Mouse (Mus musculus): ENCODE results near the gene Fgfr2.

Gene Fgfr2

DNA sequence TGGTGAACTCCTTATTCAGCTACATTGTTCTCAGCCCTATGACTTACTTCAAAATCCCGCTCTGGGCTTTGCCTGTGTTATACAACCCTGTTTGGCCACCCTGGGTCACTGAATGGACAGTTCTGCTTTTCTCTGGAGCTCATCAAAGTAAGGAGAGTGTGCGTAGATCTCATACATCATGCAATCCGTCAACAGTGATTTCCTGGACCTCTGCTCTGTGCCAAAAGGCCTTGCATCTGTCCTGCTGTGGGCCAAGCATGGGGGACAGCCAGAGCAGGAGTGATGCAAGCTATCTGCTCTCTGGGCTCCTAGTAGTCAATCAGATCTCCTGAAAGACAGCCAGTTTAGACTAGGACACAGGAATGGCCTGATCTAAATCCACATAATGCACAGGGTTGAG lies 2137.4 kb downstream of the Fgfr2 start:
- no peak for DNase-seq (ENCODE audit: low read depth, low spot score)

DNA sequence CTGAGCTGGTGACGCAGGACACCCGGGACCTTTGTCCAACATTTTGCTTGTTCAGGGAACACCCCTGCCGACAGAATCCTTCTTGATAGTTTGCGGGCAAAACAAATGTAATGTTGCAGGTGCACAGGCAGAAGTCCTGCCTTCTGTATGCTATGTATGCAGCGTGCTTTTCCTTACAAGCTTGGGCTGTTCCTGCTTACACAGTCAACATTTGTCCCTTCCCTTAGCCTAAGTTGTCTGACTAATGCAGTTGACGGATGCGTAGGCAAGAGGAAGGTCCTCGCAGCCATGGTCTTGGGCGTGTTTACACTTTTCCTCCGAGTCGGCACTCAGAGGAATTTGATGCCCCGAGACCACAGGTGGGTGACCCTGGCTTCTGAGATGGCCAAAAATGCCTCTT lies 2138.0 kb downstream of the Fgfr2 start:
- DNase-seq (ENCODE audit: low read depth, low spot score): no peak

DNA sequence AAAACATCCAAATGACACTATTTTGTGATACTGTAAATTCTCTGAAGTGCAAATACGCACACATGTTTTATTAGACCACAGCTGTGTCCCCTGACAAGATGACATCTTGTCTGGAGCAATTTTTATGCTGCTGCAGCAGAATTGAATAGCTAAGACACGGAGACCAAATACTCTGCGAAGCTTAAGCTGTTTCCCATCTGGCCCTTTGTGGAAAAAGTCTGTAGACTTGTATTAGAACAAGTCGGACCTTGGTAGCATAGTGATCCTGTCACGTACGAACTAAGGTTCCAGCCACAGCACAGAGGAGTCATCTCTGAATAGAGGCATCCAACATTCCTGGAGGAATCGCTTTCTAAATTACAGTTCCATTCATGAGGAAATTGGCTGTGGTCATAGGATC lies 2138.9 kb downstream of the Fgfr2 start:
- no peak for DNase-seq (ENCODE audit: low read depth, low spot score)

DNA sequence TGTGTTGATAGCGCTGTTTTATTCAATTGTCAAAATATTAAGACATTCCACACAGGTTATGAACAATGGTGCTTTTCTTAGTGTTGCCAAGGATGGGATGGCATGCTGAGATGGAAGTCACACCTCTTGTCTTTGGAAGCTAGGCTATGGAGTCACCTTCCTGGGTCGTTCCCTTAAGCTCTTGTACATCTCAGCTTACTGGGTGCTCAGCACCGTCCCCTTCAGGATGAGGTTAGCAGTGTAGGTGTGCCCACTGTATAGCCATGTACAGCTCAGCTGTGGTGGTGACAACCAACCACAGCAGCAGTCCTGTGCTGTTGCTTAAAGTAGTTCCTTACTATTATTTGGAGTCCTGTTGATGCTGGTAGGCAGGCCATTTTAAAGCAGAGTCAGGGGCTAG lies 2140.3 kb downstream of the Fgfr2 start:
- DNase-seq (ENCODE audit: low read depth, low spot score): no peak

DNA sequence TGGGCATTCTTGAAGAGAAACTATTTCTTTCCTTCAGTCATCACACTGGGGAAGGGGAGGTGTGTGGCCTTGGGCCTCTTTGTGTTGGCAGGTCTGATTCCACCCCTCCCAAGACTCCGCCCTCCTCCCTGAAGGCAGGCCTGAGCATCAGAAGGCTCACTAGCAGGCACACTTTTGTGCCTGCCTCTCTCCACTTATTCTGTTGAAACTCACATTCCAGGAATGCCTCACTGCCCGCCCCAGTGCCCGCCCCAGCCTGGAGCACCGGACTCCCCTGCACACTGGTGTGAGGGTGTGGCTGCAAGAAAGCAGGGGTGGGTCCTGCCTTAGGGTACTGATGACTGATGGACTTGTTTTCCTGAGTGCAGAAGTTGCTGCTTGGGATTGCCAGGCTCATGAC lies 2140.8 kb downstream of the Fgfr2 start:
- DNase-seq (ENCODE audit: low read depth, low spot score): no peak

DNA sequence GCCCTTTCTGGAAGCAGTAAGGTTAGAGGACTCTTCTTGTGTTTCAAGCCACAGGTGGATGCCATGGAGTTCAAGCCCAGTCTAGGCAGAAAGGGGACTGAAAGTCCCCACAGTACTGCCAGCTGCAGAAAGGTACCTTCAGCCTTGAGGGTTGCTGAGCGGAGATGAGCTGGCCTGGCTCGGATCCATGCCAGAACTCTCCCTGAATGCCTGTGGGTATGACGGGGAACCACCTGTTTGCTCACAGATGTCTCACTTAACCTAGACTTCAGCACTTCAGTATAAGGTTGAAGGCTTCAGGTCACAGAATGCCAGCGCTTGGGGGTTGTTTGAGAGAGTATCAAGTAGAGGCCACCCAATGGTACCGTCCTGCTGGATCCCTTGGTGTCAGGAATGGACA lies 2143.0 kb downstream of the Fgfr2 start:
- DNase-seq (ENCODE audit: low read depth, low spot score): no peak

DNA sequence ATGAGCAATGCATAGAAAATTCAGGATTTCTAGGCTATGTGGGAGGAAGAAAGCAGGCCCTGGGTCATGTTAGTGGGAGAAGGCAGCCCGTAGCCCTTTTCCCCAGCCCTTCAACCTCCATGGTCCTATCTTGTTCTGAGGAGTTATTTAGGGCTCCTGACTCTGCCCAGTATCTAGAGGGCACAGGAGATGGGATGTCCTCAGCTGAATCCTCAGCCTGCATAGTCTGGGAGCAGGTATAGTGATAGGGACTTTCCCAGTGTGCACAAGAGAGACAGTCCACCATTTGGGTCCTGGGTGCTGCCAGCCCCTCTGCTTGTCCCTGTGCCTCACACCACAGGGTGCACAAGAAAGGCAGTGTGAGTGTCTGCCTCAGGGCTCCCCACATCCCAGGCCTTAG lies 2144.6 kb downstream of the Fgfr2 start:
- DNase-seq (ENCODE audit: low read depth, low spot score): no peak

DNA sequence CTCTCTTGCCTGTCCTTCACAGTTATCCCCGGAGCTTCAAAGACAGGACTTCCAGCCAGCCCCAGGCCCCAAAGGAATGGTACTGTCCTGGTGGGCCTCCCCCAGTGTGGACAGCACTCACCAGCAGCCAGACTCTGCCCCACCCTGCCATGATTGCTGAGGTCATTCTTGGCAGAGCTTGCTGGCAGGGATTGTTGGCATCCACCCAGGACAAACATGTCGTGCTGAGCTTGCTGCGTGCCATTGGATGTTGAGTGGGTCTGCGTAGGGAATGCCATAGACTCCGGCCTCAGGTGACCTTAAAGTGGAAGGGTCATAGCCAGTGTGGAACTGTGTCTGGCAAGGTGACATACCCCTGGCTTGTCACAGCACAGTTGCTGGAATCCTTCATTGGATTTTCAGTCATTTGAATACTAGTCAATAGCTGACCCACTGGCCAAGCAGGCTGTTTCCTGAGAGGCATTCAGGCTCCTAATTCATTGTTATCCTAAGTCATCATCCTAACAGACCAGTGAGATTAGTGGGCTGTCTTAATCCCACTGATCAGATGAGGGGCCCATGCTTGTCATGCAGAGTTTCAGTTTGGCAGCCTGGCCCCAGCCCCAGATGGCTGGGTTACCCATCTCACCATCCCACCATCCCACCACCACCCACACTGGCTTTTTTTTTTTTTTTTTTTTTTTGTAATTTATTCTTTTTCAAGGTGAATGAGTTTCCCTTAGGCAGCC lies 2145.2 kb downstream of the Fgfr2 start:
- no peak for DNase-seq (ENCODE audit: low read depth, low spot score)

DNA sequence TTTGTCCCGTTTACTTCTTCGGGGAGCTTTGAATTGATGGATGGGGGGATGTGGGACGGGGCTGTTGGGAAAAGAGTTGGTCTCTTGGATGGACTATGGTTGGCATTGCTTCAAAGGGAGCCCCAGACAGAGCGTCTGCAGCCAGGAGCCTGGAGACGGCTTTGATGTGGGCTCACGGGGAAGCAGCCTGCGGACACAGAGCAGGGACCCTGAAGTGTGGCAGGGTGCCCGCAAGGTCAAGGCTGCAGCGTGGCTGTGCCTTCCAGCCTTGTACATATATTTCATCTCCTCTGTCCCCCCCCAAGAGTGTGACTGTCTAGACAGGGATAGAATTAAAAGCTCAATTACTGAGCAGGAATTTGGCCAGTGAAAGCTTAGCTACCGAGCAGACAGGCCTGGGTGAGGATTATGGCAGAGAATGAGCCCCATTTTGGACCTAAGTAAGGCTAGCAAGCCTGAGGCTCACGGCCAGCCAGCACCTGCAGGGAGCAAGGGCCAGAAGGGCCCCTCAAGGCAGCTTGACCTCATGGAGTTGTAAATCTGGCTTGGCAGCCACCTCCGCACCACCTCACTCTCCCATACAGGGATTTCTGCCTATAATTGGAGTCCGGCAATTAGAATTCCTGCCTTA lies 2146.7 kb downstream of the Fgfr2 start:
- DNase-seq (ENCODE audit: low read depth, low spot score): no peak

DNA sequence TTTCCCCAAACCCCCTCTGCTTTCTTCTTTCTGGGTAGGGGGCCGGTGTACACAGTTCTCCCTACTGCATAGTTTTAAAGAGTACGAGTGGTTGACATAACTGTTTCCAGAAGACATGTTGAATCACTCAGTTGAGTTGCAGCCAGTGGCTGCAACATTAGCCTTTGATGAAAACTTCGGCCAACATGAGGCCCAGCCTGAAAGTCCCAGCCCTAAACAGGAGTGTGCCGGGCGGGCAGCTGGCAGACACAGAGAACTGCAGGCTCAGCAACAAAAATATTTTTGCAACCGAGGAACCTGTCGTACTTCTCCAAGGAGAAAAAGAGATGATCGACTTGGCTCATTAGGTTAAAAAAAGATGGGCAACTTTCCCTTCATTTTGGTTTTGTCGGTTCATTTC lies 2150.4 kb downstream of the Fgfr2 start:
- DNase-seq (ENCODE audit: low read depth, low spot score): no peak

DNA sequence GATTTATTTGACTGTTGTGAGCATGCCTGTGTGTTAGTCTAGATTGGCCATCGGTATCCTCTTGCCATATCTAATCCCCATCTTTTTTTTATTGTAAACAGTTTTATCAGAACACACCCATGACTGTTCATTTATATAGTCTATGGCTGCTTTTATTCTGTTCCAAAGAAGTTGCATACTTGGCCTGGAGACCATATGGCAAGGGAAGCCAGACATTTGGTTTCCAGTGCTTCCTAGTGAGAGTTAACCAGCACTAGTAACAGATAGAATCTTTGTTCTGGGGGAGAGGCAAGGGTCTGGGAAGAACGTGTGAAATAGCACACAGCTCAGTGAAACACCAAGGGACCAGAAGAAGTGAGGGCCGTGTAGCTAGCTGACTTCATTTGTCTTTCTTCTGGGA lies 2153.6 kb downstream of the Fgfr2 start:
- DNase-seq (ENCODE audit: low read depth, low spot score): no peak

DNA sequence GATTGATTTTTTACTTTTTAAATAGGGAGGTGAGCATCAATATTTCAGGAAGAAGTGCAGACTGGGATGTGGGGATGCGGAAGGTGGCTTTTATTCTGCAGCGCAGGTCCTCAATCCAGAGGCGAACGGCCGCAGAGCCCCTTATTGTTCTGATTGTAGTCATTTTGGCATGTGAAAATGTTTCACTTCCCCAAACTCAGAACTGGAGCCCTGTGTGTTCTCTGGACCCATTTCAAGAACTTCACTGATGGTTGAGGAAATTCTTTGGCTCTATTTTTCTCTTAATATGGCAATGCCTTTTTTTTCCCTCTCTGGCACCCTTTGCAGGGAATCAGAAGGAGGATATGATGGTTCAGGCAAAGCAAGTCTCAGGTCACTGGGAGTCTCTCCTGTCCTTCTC lies 2154.1 kb downstream of the Fgfr2 start:
- DNase-seq (ENCODE audit: low read depth, low spot score): no peak

DNA sequence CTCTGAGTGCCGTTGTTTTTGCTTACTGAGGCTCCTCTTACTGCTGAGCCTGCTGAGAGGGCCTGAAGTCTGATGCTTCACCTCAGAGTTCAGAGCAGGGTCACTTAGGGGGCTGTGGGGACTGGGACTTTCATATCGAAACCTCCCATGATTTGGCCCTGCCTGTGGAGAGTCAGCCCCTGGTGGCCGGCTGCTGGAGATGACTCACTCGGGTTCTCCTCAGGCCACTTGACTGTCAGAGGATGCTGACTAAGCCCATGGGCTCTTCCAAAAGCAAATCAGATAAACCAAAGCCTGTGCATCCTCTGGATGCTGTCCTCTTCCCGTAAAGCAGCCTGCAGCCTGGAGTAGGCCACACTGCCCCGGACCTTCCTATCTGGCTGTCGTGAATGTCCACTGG lies 2154.6 kb downstream of the Fgfr2 start:
- no peak for DNase-seq (ENCODE audit: low read depth, low spot score)

DNA sequence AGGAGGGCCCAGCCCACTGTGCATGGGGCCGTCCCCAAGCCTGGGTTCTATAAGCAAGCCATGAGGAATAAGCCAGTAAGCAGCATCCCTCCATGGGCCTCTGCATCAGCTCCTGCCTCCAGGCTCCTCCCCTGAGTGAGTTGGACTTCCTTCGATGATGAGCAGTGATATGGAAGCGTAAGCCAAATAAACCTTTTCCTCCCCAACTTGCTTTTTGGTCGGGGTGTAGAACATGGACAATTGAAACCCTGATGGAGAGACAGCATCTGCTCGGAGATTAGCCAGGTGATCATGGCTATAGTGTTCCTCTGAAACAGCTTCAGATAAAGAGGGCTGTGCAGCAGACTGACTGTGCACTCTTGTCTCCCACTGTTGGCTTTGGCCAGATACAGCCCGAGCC lies 2155.2 kb downstream of the Fgfr2 start:
- DNase-seq (ENCODE audit: low read depth, low spot score): no peak

DNA sequence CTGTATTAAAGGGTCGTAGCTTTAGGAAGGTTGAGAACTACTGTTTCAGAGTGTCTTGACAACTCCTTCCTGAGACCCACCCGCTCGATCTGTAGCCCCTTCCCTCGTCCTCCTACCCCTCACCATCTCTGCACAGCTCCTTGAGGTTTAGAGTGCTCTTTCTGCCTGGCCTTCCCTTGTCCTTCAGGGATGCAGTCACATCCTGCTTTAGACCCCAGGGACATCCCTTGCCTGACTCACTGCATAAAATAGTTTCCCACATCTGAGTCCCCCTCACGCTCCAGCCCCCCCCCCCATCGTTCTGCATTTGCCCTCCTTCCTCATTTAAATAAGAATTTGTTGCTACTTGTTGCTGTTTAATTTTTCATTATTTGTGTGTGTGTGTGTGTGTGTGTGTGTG lies 2156.3 kb downstream of the Fgfr2 start:
- DNase-seq (ENCODE audit: low read depth, low spot score): no peak

DNA sequence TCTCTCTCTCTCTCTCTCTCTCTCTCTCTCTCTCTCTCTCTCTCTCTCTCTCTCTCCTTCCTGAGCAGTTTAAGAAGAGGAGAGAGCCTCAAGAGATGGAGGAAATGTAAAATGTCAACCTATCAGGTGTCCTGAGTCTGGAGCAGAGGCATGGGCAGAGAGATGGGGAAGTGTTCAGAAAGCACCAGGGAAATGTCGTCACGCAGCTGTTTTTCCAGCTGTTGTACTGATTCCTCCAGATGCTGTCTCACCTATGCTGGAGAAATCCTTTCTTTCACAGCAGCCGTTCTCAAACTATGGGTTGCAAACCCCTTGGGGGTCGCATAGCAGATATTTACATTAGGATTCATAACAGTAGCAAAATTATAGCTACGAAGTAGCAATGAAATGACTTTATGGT lies 2156.7 kb downstream of the Fgfr2 start:
- no peak for DNase-seq (ENCODE audit: low read depth, low spot score)

DNA sequence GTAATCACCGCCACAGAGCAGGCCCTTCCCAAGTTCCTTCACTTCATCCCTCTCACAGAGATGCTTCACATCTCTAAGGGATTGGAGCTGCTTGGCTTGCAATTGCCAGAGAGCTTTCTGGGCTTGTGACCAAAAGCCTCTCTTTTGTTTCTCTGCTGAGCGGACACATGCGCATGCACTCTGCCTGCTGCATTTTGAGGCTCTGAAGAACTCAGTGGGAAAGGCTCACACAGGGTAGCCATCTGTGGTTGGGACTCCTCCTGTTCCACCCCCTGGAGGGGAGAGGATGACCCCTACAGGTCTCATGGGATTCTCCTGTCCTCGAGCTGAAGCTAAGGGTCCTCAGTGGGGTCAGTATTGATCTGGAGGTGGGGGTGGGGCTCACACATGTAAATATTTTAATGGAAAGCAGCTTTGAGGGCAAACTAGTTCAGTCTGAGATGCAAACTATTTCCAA lies 2157.2 kb downstream of the Fgfr2 start:
- DNase-seq (ENCODE audit: low read depth, low spot score): no peak

DNA sequence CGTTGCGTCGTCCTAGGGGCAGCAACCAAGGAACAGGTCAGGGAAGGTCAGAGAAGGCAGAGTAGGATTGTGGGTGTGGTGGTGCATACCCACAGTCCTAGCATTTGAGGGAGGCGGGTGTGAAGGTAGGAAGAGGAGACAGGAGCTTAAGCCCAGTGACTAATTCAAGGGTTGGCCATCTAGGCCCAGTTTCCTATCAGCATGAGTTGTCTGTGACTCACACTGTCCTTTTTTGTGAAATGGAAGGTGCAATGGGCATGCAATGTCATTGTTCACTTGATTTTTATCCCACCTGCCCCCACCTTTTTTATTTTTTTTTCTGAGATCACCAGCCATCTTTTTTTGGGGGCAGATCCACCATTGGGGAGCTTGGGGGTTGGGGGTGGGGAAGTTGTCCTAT lies 2157.8 kb downstream of the Fgfr2 start:
- DNase-seq (ENCODE audit: low read depth, low spot score): no peak

DNA sequence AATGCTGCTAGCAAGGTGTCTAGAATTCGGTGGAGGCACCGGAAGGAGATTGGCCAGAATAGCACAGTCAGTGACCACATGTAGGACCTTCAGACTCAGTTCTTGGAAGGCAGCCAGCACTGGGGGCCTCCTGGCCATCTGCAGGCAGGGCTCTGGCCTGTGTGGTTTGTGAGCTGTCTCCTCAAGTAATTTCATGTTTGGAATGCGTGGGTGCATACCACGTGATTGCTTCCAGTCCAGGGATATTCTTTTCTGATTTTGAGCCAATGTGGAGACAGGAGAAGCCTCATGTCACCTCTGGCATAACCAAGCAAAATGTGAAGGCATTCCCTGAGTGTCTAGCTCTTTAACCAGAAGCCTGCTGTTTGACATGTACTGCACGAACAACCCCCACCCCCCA lies 2158.5 kb downstream of the Fgfr2 start:
- no peak for DNase-seq (ENCODE audit: low read depth, low spot score)

DNA sequence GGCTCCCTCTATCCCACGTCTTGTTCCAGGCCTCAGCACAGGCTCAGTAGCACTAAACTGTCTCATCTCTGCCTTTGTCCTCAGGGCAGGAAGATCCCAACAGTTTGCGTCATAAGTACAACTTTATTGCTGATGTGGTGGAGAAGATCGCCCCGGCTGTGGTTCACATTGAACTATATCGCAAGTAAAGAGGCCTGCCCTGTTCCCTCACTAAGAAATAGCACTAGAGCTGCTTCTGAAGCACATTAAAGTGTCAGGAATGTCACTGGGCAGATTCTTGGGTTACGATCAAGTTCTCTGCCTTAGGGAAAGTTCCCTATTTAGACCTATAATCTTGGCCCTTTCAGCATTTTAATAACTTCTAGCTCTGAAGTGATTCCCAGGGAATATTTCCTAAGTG lies 2161.7 kb downstream of the Fgfr2 start:
- DNase-seq (ENCODE audit: low read depth, low spot score): no peak

DNA sequence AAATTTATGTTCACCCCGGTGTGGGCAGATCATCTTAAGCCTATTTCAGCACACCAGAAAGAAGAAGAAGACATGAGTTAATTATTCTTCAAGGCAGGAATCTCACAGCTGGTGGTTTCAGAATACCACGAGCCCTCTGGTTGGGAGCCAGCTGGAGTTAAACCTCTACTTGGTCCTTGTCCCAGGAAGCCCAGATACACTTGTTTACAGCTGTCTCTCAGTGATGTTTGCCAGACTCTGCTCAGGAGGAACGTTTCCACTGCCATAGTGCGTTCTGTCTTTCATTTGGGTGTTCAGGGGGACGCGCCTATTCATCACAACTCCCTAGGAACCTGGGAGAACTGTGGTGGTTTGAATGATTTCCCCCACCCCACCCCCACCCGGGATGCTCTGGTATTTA lies 2163.3 kb downstream of the Fgfr2 start:
- no peak for DNase-seq (ENCODE audit: low read depth, low spot score)

DNA sequence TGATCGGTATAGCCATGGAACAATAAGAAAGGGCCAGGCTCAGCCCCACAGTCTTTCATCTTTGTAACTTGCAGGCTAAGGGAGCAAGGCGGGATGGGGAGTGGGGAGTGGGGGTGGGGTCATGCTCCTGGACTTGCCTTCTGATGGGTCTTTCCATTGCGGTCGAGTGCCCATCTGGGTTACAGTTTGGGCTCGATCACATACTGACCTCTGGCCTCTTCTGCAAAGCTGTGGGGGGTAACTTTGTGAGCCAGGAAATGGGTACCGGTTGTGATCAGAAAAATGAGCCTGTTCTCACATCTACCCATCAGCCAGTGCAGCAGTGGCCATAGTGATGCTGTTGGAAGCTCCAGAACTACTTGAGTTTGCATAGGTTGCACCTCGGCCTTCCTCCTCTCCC lies 2164.6 kb downstream of the Fgfr2 start:
- DNase-seq (ENCODE audit: low read depth, low spot score): no peak

DNA sequence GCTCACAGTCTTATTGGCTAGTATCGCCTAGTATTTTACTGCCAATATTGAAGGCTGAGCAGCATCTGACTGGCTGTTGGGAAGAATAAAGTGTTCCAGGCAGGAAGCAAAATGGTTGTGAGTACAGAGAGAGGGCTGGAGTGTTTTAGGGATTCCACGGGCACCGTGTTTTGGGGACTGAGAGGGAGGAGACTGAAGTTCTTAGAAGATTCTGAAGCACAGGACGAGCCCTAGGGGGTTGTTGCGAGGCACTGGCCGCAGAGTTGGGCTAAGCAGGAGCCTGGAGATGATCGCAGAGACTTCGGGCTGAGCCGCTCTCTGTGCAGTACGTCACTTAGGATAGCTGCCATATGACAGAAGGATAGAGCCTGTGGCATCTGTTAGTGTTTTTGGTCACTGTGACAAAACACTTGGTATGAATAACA lies 2169.0 kb downstream of the Fgfr2 start:
- no peak for DNase-seq (ENCODE audit: low read depth, low spot score)

DNA sequence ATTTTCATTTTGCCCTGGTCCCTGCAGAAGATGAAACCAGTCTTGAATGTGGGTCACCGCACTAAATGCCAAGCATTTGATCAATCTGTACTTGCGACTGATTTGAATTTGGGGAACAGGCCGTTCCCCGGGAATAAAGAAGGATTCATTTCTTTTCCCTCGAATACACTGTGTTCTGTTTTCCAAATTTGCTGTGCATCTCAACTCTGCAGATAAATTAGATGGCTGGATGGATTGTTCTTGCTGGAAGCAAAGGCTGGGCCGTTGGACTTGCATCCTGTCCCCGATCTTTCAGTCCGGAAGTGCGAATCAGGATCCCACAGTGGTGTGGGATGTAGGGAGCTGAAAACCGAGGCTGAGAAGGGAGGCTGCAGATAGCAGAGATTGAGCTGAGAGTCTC lies 2169.8 kb downstream of the Fgfr2 start:
- no peak for DNase-seq (ENCODE audit: low read depth, low spot score)

Data from CD4-positive, CD25-positive, alpha-beta regulatory T cell, adult 2 months (primary cell).